Mouse (Mus musculus): ENCODE data around the gene Sp110. TPM values are rescaled to one million over a fixed set of nuclear protein-coding genes. Genes with fewer than 3 reads are reported as not detected.
"Not testable (repeated sequence)": the region's sequence is repeated elsewhere in the genome, so short reads cannot be mapped to it uniquely, and the experiment has no call there.

Gene Sp110
- total RNA-seq (2014; rRNA removed; ENCODE audit: low replicate concordance), result 1.2 and 11.2 TPM in 2 replicates
- polyA plus RNA-seq (2015; fragmentation: Nextera tagmentation; extraction: Ambion mirVana), result 2.9 and 3.6 TPM in 2 replicates

DNA sequence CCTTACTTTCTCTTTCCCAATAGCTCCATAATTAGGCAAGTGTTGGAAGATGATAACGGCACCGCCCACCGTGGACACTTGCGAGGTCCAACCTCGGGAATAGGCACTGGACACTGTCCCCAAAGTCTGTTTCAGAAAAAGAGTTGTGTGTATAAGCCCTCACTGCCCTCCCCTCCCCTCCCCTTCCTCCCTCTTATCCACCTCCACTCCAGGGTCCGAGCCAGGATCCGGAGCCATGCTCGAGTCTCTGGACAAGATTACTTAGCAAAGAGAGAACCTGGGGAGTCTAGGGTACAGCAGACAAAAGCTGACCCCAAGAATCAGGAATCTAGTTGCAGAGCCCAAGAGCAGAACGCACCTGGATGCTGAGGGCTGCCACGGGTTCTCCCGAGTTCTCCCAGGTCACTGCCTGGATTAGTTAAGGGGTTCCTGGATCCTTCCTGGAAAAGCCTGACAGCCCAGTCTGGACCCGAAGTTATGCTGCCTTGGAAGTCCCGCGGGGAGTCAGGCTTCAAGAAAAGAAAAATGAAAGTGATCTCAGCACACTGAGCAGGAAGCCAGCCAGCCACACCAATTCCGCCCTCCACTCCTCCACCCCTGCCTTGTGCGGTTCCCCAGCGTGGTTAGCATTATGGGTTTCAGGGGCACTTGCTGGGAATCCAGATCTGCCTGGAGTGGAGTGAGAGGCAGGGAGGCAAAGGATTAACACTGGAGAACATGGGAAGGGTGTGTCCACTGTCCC is at the start of gene Sp110:
Sp110 (minus strand) TSS at position 547 of the 742 bp plus-strand sequence.
- not testable (repeated sequence) for H3K9ac ChIP-seq (replicated peaks; ENCODE audit: low read depth, low read length); H3K4me1 ChIP-seq (ENCODE audit: control insufficient read depth, insufficient read depth); H3K27ac ChIP-seq (ENCODE audit: low read depth); H3K4me2 ChIP-seq (ENCODE audit: low read depth, low read length); H3K9me3 ChIP-seq (replicated peaks; ENCODE audit: control insufficient read depth, low read length); ATAC-seq (ENCODE audit: insufficient read depth, low read depth); H3K27me3 ChIP-seq (ENCODE audit: control insufficient read depth, insufficient read depth, low read length); DNase-seq (ENCODE audit: low spot score); H3K36me3 ChIP-seq (replicated peaks; ENCODE audit: control insufficient read depth, insufficient read depth, low read length)
- 57% methylated on average over 16 of the region's 17 CpGs for WGBS
- 0 out of 2 replicates have a peak within 1 kb of the TSS, but pooled peaks have one; percentile 18 for H3K4me3 ChIP-seq (ENCODE audit: low read depth, low read length)

DNA sequence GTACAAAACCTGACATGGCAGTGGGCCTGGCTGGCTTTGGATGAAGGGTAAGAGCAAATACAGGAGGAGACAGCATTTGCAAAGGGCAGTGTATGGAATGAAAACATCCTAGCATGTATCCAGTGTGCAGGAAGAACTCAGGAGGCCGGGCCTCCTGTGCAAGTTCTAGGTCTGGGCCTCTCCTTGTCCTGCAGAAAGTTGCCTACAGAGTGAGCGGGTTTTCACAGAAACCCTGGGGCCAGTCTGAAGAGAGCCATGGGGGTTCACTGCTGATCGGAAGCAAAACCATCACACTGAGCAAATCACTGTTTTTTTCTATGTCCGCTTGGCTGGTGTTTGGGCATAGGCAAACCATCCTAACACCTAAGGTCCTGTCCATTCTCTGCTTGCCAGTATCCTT is 39.5 kb upstream of the Sp110 start:
- ATAC-seq (ENCODE audit: insufficient read depth, low read depth); H3K4me2 ChIP-seq (ENCODE audit: low read depth, low read length); H3K4me1 ChIP-seq (ENCODE audit: control insufficient read depth, insufficient read depth); H3K9me3 ChIP-seq (replicated peaks; ENCODE audit: control insufficient read depth, low read length); H3K27me3 ChIP-seq (ENCODE audit: control insufficient read depth, insufficient read depth, low read length); H3K4me3 ChIP-seq (ENCODE audit: low read depth, low read length); H3K27ac ChIP-seq (ENCODE audit: low read depth); H3K36me3 ChIP-seq (replicated peaks; ENCODE audit: control insufficient read depth, insufficient read depth, low read length); H3K9ac ChIP-seq (replicated peaks; ENCODE audit: low read depth, low read length); DNase-seq (ENCODE audit: low spot score): not testable (repeated sequence)
- WGBS, result 72% methylated on average over 4 of the region's 4 CpGs

DNA sequence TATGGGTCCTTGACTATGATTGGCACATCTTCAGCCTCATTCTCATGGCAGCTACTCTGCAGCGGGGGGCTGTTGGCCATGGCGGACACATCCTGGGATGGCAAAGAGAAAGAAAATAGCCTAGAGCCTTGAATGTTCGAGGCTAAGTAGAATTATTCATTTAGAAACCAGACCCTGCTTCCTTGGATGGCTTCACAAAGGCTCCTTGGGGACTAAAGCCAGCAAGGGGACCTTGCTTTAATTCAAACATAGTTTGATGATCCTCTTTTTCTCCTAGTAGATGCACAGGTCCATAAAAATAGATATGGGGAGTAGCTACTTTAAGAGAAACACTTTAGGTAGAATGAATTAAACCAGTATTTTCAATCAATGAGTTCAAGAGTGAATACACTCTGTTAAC is 38.3 kb upstream of the Sp110 start:
- ATAC-seq (ENCODE audit: insufficient read depth, low read depth); H3K4me2 ChIP-seq (ENCODE audit: low read depth, low read length); H3K9me3 ChIP-seq (replicated peaks; ENCODE audit: control insufficient read depth, low read length); H3K27me3 ChIP-seq (ENCODE audit: control insufficient read depth, insufficient read depth, low read length); DNase-seq (ENCODE audit: low spot score); H3K4me1 ChIP-seq (ENCODE audit: control insufficient read depth, insufficient read depth); H3K9ac ChIP-seq (replicated peaks; ENCODE audit: low read depth, low read length); H3K36me3 ChIP-seq (replicated peaks; ENCODE audit: control insufficient read depth, insufficient read depth, low read length); H3K27ac ChIP-seq (ENCODE audit: low read depth); H3K4me3 ChIP-seq (ENCODE audit: low read depth, low read length): not testable (repeated sequence)
- 59% methylated on average over 3 of the region's 3 CpGs for WGBS

DNA sequence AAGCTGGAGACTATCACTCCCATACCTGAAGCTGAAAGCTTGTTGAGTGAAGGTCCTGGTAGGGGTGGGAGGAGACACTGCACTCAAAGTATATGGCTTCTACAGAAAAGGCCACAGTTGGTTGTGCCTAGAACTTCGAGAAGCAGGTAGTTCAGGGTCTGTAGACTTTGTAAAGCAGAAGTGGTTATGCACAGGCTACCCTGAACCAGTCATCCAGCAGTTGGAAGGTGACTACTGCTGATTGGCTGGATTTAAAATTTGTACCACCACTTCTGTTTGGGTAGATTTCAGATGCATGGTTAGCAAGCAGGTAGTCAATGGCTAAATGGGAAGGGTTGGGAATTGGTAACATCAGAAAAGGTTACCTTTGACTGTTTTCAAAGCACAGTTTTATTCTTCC is 20.1 kb upstream of the Sp110 start:
- H3K9me3 ChIP-seq (replicated peaks; ENCODE audit: control insufficient read depth, low read length); H3K27me3 ChIP-seq (ENCODE audit: control insufficient read depth, insufficient read depth, low read length); H3K4me1 ChIP-seq (ENCODE audit: control insufficient read depth, insufficient read depth); H3K27ac ChIP-seq (ENCODE audit: low read depth); H3K36me3 ChIP-seq (replicated peaks; ENCODE audit: control insufficient read depth, insufficient read depth, low read length); H3K9ac ChIP-seq (replicated peaks; ENCODE audit: low read depth, low read length); ATAC-seq (ENCODE audit: insufficient read depth, low read depth); DNase-seq (ENCODE audit: low spot score); H3K4me2 ChIP-seq (ENCODE audit: low read depth, low read length); H3K4me3 ChIP-seq (ENCODE audit: low read depth, low read length): not testable (repeated sequence)
- WGBS, result 71% methylated on average over 1 of the region's 1 CpGs

DNA sequence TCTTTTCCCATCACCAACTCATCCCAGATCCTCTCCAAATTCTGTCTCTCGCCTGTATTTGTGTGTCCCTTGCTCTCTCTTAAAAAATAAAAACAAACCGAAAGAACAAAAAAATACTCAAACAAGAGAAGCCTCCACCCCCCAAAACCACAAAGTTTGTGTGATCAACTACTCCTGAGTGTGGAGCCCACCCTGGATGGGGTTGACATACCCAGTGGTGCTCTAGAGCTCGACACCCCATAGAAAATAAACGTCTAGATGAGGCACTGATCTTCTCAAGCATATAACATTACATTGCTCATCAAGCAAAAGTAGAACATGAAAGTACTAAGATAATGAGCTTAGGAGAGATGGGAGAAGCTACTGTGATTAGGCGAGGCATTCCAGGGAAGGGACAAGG is 18.5 kb upstream of the Sp110 start:
- ATAC-seq (ENCODE audit: insufficient read depth, low read depth); H3K4me3 ChIP-seq (ENCODE audit: low read depth, low read length); H3K27me3 ChIP-seq (ENCODE audit: control insufficient read depth, insufficient read depth, low read length); H3K9ac ChIP-seq (replicated peaks; ENCODE audit: low read depth, low read length); DNase-seq (ENCODE audit: low spot score); H3K4me2 ChIP-seq (ENCODE audit: low read depth, low read length); H3K9me3 ChIP-seq (replicated peaks; ENCODE audit: control insufficient read depth, low read length); H3K27ac ChIP-seq (ENCODE audit: low read depth); H3K36me3 ChIP-seq (replicated peaks; ENCODE audit: control insufficient read depth, insufficient read depth, low read length); H3K4me1 ChIP-seq (ENCODE audit: control insufficient read depth, insufficient read depth): not testable (repeated sequence)
- 53% methylated on average over 4 of the region's 5 CpGs for WGBS

DNA sequence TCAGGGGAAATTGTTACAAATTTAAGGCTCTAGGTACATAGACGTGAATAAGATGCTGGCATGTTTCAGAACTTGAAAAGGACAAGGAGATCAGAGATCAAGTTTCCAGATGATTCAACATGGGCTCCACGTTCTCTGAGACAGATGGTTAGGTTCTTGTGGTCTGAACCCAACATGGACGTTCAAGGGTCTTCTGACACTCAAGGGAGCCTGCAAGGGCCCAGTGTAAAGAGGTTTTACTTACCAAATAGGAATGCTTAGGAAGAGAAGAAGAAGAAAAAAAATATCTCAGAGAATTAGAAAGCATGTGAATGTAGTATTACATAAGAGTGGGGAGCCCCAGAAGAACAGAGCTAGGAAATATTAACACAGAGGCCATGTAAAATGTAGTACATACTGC is 17.2 kb upstream of the Sp110 start:
- ATAC-seq (ENCODE audit: insufficient read depth, low read depth); H3K9ac ChIP-seq (replicated peaks; ENCODE audit: low read depth, low read length); H3K27me3 ChIP-seq (ENCODE audit: control insufficient read depth, insufficient read depth, low read length); H3K9me3 ChIP-seq (replicated peaks; ENCODE audit: control insufficient read depth, low read length); H3K4me1 ChIP-seq (ENCODE audit: control insufficient read depth, insufficient read depth); H3K27ac ChIP-seq (ENCODE audit: low read depth); H3K36me3 ChIP-seq (replicated peaks; ENCODE audit: control insufficient read depth, insufficient read depth, low read length); H3K4me2 ChIP-seq (ENCODE audit: low read depth, low read length); H3K4me3 ChIP-seq (ENCODE audit: low read depth, low read length); DNase-seq (ENCODE audit: low spot score): not testable (repeated sequence)
- WGBS, result 50% methylated on average over 3 of the region's 3 CpGs

DNA sequence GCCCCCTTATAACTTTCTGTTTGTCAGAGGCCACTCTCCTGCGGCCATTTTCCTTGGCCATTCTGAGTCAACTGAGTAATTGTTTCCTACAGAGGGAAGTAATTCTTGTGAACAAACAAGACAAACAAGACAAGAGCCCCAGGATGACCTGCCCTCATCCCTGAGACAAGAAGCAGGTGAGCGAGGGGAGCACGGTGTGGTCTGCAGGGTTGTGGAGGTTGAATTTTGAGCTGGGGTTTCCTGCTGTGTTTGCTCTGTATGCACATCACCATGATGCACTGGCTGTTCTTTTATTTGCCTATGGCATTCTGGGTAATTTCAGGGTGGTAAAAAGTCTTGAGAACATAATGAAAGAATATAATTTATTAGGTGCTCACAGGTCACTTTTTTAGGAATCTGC is 16.5 kb upstream of the Sp110 start:
- WGBS, result 80% methylated on average over 3 of the region's 3 CpGs
- H3K9ac ChIP-seq (replicated peaks; ENCODE audit: low read depth, low read length); H3K27me3 ChIP-seq (ENCODE audit: control insufficient read depth, insufficient read depth, low read length); H3K36me3 ChIP-seq (replicated peaks; ENCODE audit: control insufficient read depth, insufficient read depth, low read length); H3K27ac ChIP-seq (ENCODE audit: low read depth); ATAC-seq (ENCODE audit: insufficient read depth, low read depth); H3K4me3 ChIP-seq (ENCODE audit: low read depth, low read length); H3K4me1 ChIP-seq (ENCODE audit: control insufficient read depth, insufficient read depth); DNase-seq (ENCODE audit: low spot score); H3K4me2 ChIP-seq (ENCODE audit: low read depth, low read length); H3K9me3 ChIP-seq (replicated peaks; ENCODE audit: control insufficient read depth, low read length): not testable (repeated sequence)

DNA sequence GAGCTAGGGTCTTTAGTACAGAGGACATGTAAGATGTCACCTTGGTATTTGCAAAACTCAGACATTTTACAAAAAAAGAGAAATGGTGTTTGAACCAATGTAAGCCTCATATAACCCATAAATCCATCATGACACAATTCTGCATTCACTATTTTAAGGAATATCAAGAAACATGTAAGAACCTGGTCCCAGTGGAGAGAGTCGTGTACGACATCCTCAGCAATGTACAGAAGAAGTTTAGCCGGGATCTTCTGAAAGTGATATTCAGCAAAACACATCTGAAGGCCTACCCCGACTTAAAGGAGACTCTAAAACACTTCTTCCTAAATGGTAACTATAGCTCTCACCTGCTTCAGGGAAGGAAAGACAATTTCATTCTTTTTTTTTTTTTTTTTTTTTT is 12.0 kb upstream of the Sp110 start:
- not testable (repeated sequence) for DNase-seq (ENCODE audit: low spot score); H3K4me1 ChIP-seq (ENCODE audit: control insufficient read depth, insufficient read depth); H3K27me3 ChIP-seq (ENCODE audit: control insufficient read depth, insufficient read depth, low read length); H3K36me3 ChIP-seq (replicated peaks; ENCODE audit: control insufficient read depth, insufficient read depth, low read length); H3K9ac ChIP-seq (replicated peaks; ENCODE audit: low read depth, low read length); H3K27ac ChIP-seq (ENCODE audit: low read depth); ATAC-seq (ENCODE audit: insufficient read depth, low read depth); H3K9me3 ChIP-seq (replicated peaks; ENCODE audit: control insufficient read depth, low read length); H3K4me3 ChIP-seq (ENCODE audit: low read depth, low read length); H3K4me2 ChIP-seq (ENCODE audit: low read depth, low read length)
- WGBS, result no CpG with 5 or more reads among the region's 4 CpGs

DNA sequence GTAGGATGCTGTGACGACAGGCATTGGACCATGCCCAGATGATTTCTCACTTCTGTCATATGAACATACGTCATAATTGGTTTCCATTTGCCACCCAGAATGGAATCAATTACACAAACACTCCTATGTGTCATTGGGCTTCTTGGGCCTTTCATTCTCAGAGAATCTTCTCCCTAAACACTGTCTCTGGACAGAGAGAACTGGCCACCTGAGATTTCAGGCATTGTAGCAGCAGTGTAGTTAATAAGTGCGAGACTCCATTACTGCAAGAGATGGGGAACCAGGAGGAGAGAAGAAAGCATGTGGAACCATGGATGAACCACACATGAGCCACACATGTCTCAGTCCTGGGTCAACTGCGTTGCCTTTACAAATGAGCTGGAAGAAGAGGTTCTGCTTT is 9.7 kb upstream of the Sp110 start:
- whole genome bisulfite sequencing, result 73% methylated on average over 3 of the region's 4 CpGs
- not testable (repeated sequence) for H3K4me2 ChIP-seq (ENCODE audit: low read depth, low read length); H3K9ac ChIP-seq (replicated peaks; ENCODE audit: low read depth, low read length); H3K27ac ChIP-seq (ENCODE audit: low read depth); H3K4me1 ChIP-seq (ENCODE audit: control insufficient read depth, insufficient read depth); ATAC-seq (ENCODE audit: insufficient read depth, low read depth); H3K36me3 ChIP-seq (replicated peaks; ENCODE audit: control insufficient read depth, insufficient read depth, low read length); DNase-seq (ENCODE audit: low spot score); H3K4me3 ChIP-seq (ENCODE audit: low read depth, low read length); H3K9me3 ChIP-seq (replicated peaks; ENCODE audit: control insufficient read depth, low read length); H3K27me3 ChIP-seq (ENCODE audit: control insufficient read depth, insufficient read depth, low read length)

Data from heart, postnatal 0 days (tissue).